Mouse (Mus musculus) c-Kit-negative CD71-positive TER-119-positive erythroid progenitor cells, embryonic 14.5 days (primary cell): Measurements from ENCODE around the gene Svs4.
"Not testable (repeated sequence)": the region's sequence is repeated elsewhere in the genome, so short reads cannot be mapped to it uniquely, and the experiment has no call there.

Experiments
- DNase-seq: peaks from one replicate; pipeline ENCODE4 v3.0.0-alpha.2; 2013; ENCODE audit warnings: low read depth, low spot score

The Svs4 gene

GRCm38 (mm10) chr2:164278359-164278758 is at the start of gene Svs4:
Gene Svs4, minus strand, starts transcription at chr2:164278459.
- no peak for DNase-seq

- no peak for DNase-seq
Measured at GRCm38 (mm10) chr2:164320983-164321382, 42.7 kb upstream of the Svs4 start.

GRCm38 (mm10) chr2:164316451-164316850 is 38.2 kb upstream of the Svs4 start, which contains the start of gene Svs6:
Gene Svs6, plus strand, starts transcription at chr2:164316751.
- not testable (repeated sequence) for DNase-seq

GRCm38 (mm10) chr2:164315460-164315859 is 37.2 kb upstream of the Svs4 start:
- DNase-seq: not testable (repeated sequence)

- DNase-seq: no peak
Measured at GRCm38 (mm10) chr2:164312599-164312998, 34.3 kb upstream of the Svs4 start.

GRCm38 (mm10) chr2:164288968-164289367 is 10.7 kb upstream of the Svs4 start, which contains the start of gene Svs3a:
Gene Svs3a, plus strand, starts transcription at chr2:164289268.
- not testable (repeated sequence) for DNase-seq

- not testable (repeated sequence) for DNase-seq
Measured at GRCm38 (mm10) chr2:164256540-164256939, 21.7 kb downstream of the Svs4 start, which contains the start of gene Svs3b. Gene Svs3b, minus strand, starts transcription at chr2:164256640.

GRCm38 (mm10) chr2:164238366-164238765 is 39.9 kb downstream of the Svs4 start, which contains the start of gene Svs2:
Gene Svs2, minus strand, starts transcription at chr2:164238466.
- DNase-seq: no peak

GRCm38 (mm10) chr2:164232671-164233070 is 45.6 kb downstream of the Svs4 start:
- no peak for DNase-seq

- no peak for DNase-seq
Measured at GRCm38 (mm10) chr2:164228361-164229070, 49.7 kb downstream of the Svs4 start.
